Mouse (Mus musculus): ENCODE data around the gene Psmd3.

DNA sequence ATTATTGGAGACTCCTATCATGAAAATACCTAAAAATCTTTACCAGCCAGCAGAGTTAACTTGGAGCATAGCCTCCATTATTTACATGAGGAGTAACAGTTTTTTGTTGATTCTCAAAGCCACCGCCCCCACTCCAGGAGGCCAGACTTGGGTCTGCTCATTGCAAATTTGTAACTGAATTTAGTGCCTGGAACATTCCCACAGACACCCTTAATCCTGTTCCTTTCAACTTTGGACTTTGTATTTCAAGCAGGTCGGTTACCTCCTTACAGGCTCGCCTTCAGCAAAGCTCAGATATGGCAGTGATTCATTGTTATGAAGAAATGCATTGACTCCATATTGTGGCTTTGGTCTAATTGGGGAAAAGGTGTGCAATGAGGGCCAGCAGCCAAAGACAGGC is 37.6 kb upstream of the Psmd3 start:
- TF ChIP-seq CTCF (IDR thresholded peaks at IDR 0.05): no peak
- no peak for TF ChIP-seq EP300 (IDR thresholded peaks at IDR 0.05)

Data from lung, postnatal 0 days (tissue).